Mouse (Mus musculus): ENCODE measurements around the gene Idh2. TPM values are rescaled to one million over a fixed set of nuclear protein-coding genes. Genes with fewer than 3 reads are reported as not detected.
A peak's percentile ranks its signal among the peaks of the same experiment; 100 is the strongest.

Idh2 gene
- polyA plus RNA-seq, 1 experiment from 2014 or later, result 259 TPM

DNA sequence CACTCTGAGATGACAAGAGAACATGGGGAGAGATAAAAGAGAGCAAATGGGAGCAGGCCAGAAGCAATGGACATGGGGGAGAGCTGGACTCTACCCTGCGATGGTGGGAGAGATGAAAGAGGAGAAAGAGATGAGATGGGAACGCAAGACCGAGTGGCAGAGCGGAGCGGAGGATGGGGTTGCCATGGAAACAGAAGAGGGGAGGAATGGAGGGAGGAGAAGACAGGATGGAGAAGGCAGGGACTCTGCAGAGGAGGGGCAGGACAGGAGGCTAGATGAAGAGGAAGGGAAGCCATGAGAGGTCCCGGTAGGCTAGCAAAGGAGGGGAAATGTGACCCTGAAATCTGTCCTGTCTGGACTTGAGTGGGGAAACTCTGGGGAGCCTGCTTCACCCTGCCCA is 42.9 kb downstream of the Idh2 start:
- no peak overlapping the region for H3K4me3 ChIP-seq (ENCODE audit: low read depth, low read length)
- ATAC-seq (replicated peaks; ENCODE audit: low FRiP score), result no peak
- H3K36me3 ChIP-seq (ENCODE audit: control insufficient read depth, insufficient read depth, low read length), result no peaks in the 10 kb centered on the region; the same call in 1 of the 2 replicates
- DNase-seq (ENCODE audit: low spot score), result no peak
- H3K9ac ChIP-seq (ENCODE audit: low read depth, low read length), result no peak overlapping the region
- no peaks in the 10 kb centered on the region for H3K27me3 ChIP-seq (replicated peaks; ENCODE audit: control insufficient read depth, insufficient read depth, low read length)
- WGBS, result 80% methylated on average over 6 of the region's 6 CpGs
- H3K4me2 ChIP-seq, result no peak overlapping the region
- no peak overlapping the region for H3K27ac ChIP-seq (ENCODE audit: low read depth, low read length)
- no peaks in the 10 kb centered on the region for H3K9me3 ChIP-seq (ENCODE audit: control insufficient read depth, low read length)
- H3K4me1 ChIP-seq (replicated peaks; ENCODE audit: control insufficient read depth, insufficient read depth, low read length), result peaks cover 62% of the 10 kb centered on the region

DNA sequence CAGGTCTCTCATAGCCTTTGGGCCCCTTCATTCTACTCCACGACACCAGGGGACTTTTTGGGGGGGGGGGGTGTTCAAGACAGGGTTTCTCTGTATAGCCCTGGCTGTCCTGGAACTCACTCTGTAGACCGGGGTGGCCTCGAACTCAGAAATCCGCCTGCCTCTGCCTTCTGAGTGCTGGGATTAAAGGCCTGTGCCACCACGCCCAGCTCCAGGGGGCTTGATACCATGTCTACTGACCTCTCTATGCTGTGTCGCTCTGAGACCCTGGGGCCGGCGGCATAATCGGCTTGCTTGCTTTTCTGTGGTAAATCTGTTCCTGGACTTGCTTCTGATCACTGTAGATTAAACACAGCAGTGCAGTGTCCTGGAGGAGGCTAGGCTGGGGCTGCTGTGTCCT is 44.0 kb downstream of the Idh2 start:
- no peak overlapping the region for H3K4me3 ChIP-seq (ENCODE audit: low read depth, low read length)
- H3K4me2 ChIP-seq, result no peak overlapping the region
- WGBS, result 68% methylated on average over 9 of the region's 9 CpGs
- H3K9me3 ChIP-seq (ENCODE audit: control insufficient read depth, low read length), result no peaks in the 10 kb centered on the region
- no peaks in the 10 kb centered on the region; the same call in 1 of the 2 replicates for H3K36me3 ChIP-seq (ENCODE audit: control insufficient read depth, insufficient read depth, low read length)
- no peak for ATAC-seq (replicated peaks; ENCODE audit: low FRiP score)
- H3K27ac ChIP-seq (ENCODE audit: low read depth, low read length), result no peak overlapping the region
- H3K4me1 ChIP-seq (replicated peaks; ENCODE audit: control insufficient read depth, insufficient read depth, low read length), result peaks cover 51% of the 10 kb centered on the region
- no peaks in the 10 kb centered on the region for H3K27me3 ChIP-seq (replicated peaks; ENCODE audit: control insufficient read depth, insufficient read depth, low read length)
- DNase-seq (ENCODE audit: low spot score), result no peak
- no peak overlapping the region for H3K9ac ChIP-seq (ENCODE audit: low read depth, low read length)

DNA sequence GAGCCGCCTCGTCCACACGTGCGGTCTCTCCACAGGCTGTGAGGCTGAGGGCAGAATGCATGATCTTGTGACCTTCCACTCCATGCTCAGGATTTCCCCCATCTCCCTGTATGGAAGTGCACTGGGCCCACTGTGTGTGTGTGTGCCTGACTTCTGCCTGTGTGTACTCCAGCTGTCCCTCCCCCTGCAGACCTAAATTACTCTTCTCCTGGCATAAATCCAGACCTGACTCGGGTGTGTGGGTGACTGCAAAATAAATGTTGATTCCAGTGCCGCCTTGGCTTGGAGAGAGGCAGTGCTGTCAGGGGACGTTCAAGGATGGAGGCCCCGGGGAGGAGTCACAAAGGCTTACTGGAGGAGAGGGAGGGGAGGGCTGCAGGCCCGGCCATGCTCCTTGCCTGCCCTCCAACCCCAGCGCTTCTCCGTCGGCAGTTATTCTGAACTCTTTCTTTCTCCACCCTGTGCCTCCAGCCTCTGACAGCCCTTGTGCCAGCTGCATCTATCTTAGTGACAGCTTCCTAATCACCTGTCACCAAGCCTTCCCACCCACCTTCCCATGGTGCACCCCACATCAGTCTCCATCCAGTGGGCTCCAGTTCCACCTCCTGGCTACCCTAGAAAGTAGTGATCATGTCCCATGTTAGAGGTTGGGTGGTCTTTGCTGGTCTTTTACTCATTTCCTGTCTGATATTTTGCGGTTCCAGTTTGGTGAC is 45.4 kb downstream of the Idh2 start:
- DNase-seq (ENCODE audit: low spot score) (no peak), ATAC-seq (replicated peaks; ENCODE audit: low FRiP score) (peak; percentile 27; the same call in 1 of the 2 replicates)
- no peaks in the 10 kb centered on the region for H3K9me3 ChIP-seq (ENCODE audit: control insufficient read depth, low read length)
- H3K4me1 ChIP-seq (replicated peaks; ENCODE audit: control insufficient read depth, insufficient read depth, low read length), result peaks cover 36% of the 10 kb centered on the region
- H3K27ac ChIP-seq (ENCODE audit: low read depth, low read length), result no peak overlapping the region
- no peak overlapping the region for H3K9ac ChIP-seq (ENCODE audit: low read depth, low read length)
- no peaks in the 10 kb centered on the region for H3K36me3 ChIP-seq (ENCODE audit: control insufficient read depth, insufficient read depth, low read length)
- WGBS, result 30% methylated on average over 13 of the region's 13 CpGs
- 0 out of 2 replicates have a peak overlapping the region, but pooled peaks have one; percentile 2 for H3K4me2 ChIP-seq
- H3K4me3 ChIP-seq (ENCODE audit: low read depth, low read length), result no peak overlapping the region
- H3K27me3 ChIP-seq (replicated peaks; ENCODE audit: control insufficient read depth, insufficient read depth, low read length), result no peaks in the 10 kb centered on the region

DNA sequence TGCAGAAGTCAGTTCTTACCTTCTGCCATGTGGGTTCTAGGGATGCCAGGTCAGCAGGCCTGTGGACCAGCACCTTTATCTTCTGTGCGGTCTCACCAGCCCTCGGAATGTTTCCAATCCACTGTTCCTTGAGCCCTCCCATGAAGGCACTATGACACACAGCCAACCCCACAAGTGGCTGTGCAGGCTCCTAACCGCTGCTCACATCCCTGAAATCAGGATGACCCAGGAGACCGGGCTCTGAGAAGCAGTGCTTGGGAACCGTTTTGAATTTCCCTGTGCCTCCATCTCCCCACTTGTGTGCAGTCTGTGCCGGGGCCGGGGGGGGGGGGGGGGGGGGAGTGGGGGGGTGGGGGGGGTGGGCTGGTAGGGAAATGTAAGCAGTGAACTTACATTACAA is 46.9 kb downstream of the Idh2 start:
- Histone ChIP-seq H3K4me2 (no peak overlapping the region), H3K4me3 (ENCODE audit: low read depth, low read length) (no peak overlapping the region), H3K9ac (ENCODE audit: low read depth, low read length) (no peak overlapping the region), H3K9me3 (ENCODE audit: control insufficient read depth, low read length) (no peaks in the 10 kb centered on the region), H3K27me3 (replicated peaks; ENCODE audit: control insufficient read depth, insufficient read depth, low read length) (no peaks in the 10 kb centered on the region), H3K36me3 (ENCODE audit: control insufficient read depth, insufficient read depth, low read length) (no peaks in the 10 kb centered on the region), H3K27ac (ENCODE audit: low read depth, low read length) (no peak overlapping the region), H3K4me1 (replicated peaks; ENCODE audit: control insufficient read depth, insufficient read depth, low read length) (peaks cover 37% of the 10 kb centered on the region)
- no peak for DNase-seq (ENCODE audit: low spot score)
- WGBS, result 83% methylated on average over 5 of the region's 7 CpGs
- no peak for ATAC-seq (replicated peaks; ENCODE audit: low FRiP score)

DNA sequence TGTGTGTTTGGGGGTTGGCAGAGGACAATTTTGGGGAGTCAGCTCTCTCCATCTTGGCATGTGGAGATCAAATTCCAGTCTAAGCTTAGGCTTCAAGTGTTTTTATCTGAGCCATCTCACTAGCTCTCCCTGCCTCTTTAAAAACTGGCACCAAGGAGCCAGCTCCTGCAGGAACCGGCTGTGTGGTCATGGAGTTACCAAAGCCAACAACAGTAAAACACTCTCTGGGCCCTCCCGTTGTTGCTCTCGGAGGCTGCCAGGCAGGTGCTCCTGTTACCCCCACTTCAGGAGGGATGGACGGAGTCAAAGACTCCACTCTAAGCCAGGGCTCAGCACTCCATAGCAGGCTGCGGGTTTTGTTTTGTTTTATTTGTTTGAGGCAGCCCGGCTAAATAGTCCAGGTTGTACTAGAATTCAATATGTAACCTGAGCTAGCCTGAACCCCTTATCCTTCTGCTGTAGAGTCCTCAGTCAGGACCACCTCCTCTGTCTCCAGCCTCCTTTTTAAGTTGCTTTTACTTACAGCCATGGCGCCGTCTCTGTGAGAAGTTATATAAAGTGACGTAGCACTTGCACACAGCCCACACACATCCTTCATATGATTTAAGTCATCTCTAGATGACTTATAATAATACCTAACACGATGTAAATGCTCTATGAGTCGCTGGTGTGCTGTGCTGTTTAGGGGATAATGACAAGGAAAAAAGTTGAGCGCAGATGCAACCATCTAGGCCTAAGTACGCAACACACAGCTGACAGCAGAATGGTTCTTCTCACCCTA is 48.3 kb downstream of the Idh2 start:
- H3K27ac ChIP-seq (ENCODE audit: low read depth, low read length), result no peak overlapping the region
- DNase-seq (ENCODE audit: low spot score) (no peak), ATAC-seq (replicated peaks; ENCODE audit: low FRiP score) (no peak)
- peaks cover 36% of the 10 kb centered on the region for H3K4me1 ChIP-seq (replicated peaks; ENCODE audit: control insufficient read depth, insufficient read depth, low read length)
- WGBS, result 79% methylated on average over 13 of the region's 13 CpGs
- H3K9me3 ChIP-seq (ENCODE audit: control insufficient read depth, low read length), result no peaks in the 10 kb centered on the region
- no peaks in the 10 kb centered on the region for H3K27me3 ChIP-seq (replicated peaks; ENCODE audit: control insufficient read depth, insufficient read depth, low read length)
- H3K4me2 ChIP-seq, result no peak overlapping the region
- no peak overlapping the region for H3K9ac ChIP-seq (ENCODE audit: low read depth, low read length)
- no peaks in the 10 kb centered on the region for H3K36me3 ChIP-seq (ENCODE audit: control insufficient read depth, insufficient read depth, low read length)
- H3K4me3 ChIP-seq (ENCODE audit: low read depth, low read length), result no peak overlapping the region

DNA sequence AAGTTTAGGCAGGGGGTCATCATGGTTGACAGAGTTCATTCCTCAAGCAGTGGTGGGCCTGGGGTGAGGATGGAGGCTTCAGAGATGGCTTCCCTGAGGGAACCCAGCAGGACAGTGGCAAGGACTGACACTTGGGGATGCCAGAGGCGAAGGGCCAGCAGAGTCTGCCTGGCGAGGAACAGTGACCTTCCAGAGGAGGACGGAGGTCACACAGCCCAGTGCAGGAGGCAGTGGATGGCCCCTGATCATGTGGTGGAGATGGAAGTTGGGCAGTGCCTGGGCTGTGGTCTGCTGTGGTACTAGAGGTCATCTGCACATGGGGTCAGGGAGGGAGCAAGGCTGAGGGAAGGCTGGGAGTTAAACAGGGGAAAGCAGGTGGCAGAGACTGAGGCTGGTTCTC is 49.9 kb downstream of the Idh2 start:
- Histone ChIP-seq H3K4me2 (no peak overlapping the region), H3K9ac (ENCODE audit: low read depth, low read length) (no peak overlapping the region), H3K27ac (ENCODE audit: low read depth, low read length) (no peak overlapping the region; the same call in 1 of the 2 replicates), H3K27me3 (replicated peaks; ENCODE audit: control insufficient read depth, insufficient read depth, low read length) (no peaks in the 10 kb centered on the region), H3K4me3 (ENCODE audit: low read depth, low read length) (no peak overlapping the region), H3K9me3 (ENCODE audit: control insufficient read depth, low read length) (no peaks in the 10 kb centered on the region), H3K4me1 (replicated peaks; ENCODE audit: control insufficient read depth, insufficient read depth, low read length) (peaks cover 28% of the 10 kb centered on the region), H3K36me3 (ENCODE audit: control insufficient read depth, insufficient read depth, low read length) (no peaks in the 10 kb centered on the region)
- 66% methylated on average over 3 of the region's 3 CpGs for WGBS
- ATAC-seq (replicated peaks; ENCODE audit: low FRiP score), result no peak
- DNase-seq (ENCODE audit: low spot score), result no peak

DNA sequence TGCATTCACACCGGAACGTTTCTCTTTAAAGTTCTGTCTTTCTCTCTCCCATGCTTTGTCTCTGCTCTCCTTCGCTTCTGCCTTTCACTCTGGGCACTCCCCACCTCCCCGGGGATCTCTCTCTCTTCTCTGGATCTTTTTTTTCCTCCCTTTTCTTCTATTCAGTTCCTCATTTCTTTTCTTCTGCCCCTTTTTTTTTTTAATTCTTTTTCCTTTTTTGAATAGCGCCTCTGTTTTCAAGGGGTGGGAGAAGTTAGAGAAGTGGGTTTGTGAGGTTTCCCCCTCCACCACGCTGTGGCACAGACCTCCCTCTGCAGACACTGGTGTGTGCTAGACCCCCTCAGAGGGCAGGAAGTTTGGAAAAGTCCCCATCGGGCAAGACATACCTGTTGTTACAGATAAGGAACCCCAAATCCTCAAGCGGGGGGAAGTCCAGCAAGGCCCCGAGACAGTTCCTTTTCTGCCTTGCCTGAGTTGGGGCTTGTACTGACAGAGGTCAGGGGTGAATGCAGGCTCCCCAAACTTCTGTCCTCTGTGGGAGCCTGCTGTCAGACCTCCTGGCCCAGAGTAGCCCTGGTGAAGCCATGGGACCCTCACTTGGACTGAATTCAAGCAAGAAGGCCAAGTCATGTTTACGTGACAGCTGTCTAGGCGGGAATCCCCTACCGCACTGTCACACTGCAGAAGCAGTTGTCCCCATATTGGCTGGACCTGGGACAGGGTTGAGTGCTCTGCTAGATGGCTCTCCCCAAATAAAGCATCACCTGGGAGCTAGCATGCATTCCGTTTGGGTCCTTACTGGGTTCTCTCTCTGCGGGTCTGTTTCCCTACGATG is 51.1 kb downstream of the Idh2 start:
- no peaks in the 10 kb centered on the region for H3K36me3 ChIP-seq (ENCODE audit: control insufficient read depth, insufficient read depth, low read length)
- peaks cover 22% of the 10 kb centered on the region for H3K4me1 ChIP-seq (replicated peaks; ENCODE audit: control insufficient read depth, insufficient read depth, low read length)
- no peaks in the 10 kb centered on the region for H3K27me3 ChIP-seq (replicated peaks; ENCODE audit: control insufficient read depth, insufficient read depth, low read length)
- no peaks in the 10 kb centered on the region for H3K9me3 ChIP-seq (ENCODE audit: control insufficient read depth, low read length)
- H3K9ac ChIP-seq (ENCODE audit: low read depth, low read length), result no peak overlapping the region
- ATAC-seq (replicated peaks; ENCODE audit: low FRiP score) (no peak), DNase-seq (ENCODE audit: low spot score) (no peak)
- H3K4me2 ChIP-seq, result no peak overlapping the region
- no peak overlapping the region for H3K27ac ChIP-seq (ENCODE audit: low read depth, low read length)
- H3K4me3 ChIP-seq (ENCODE audit: low read depth, low read length), result no peak overlapping the region
- WGBS, result 53% methylated on average over 15 of the region's 15 CpGs

DNA sequence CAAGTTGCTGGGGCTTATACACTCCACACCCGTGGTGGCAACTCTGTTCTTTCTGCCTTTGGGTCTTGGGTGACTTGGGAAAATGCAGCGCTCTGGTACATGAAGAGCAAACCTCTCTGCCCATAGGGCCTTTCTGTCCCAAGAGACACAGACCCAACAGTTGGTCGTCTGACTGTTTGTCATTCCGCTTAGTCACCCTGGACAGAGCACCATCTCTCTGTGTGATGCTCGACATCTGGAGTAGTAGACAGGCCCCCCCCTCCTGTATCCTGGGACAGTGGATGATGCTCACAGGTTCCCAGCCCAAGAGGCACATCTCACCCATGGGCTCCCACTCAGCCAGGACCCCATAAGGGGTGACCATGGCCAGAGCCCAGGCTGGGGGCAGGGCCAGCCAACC is 51.9 kb downstream of the Idh2 start:
- peaks cover 28% of the 10 kb centered on the region for H3K4me1 ChIP-seq (replicated peaks; ENCODE audit: control insufficient read depth, insufficient read depth, low read length)
- no peak for DNase-seq (ENCODE audit: low spot score)
- no peaks in the 10 kb centered on the region for H3K36me3 ChIP-seq (ENCODE audit: control insufficient read depth, insufficient read depth, low read length)
- 54% methylated on average over 5 of the region's 5 CpGs for WGBS
- ATAC-seq (replicated peaks; ENCODE audit: low FRiP score), result no peak
- no peaks in the 10 kb centered on the region for H3K9me3 ChIP-seq (ENCODE audit: control insufficient read depth, low read length)
- H3K4me3 ChIP-seq (ENCODE audit: low read depth, low read length), result no peak overlapping the region
- no peak overlapping the region for H3K27ac ChIP-seq (ENCODE audit: low read depth, low read length)
- no peak overlapping the region for H3K9ac ChIP-seq (ENCODE audit: low read depth, low read length)
- H3K4me2 ChIP-seq, result no peak overlapping the region
- no peaks in the 10 kb centered on the region for H3K27me3 ChIP-seq (replicated peaks; ENCODE audit: control insufficient read depth, insufficient read depth, low read length)

All from liver, embryonic 11.5 days (tissue).